Mouse (Mus musculus) MEL (cell line): Measurements from ENCODE around the gene 4930579F01Rik.

Experiments
- CTCF ChIP-seq, 3 experiments: IDR thresholded peaks in 2 of 3; conservative IDR thresholded peaks in 1 of 3; 2 replicates each; pipeline ENCODE4 v1.5.1; 2011 to 2012; ENCODE audit warnings: low read length in 3 of 3, low read depth in 2 of 3, mild to moderate bottlenecking in 2 of 3, improper control_type of control experiment in 1 of 3, inconsistent platforms in 1 of 3, mixed read lengths in 1 of 3, moderate library complexity in 1 of 3; ENCODE audit not compliant: control insufficient read depth in 1 of 3, insufficient read depth in 1 of 3, poor library complexity in 1 of 3, severe bottlenecking in 1 of 3
- ELF1 ChIP-seq: IDR thresholded peaks from 2 replicates; pipeline ENCODE4 v1.6.1; 2014; ENCODE audit warnings: low read depth, mild to moderate bottlenecking, inconsistent platforms, low read length, improper control_type of control experiment, moderate library complexity
- EP300 ChIP-seq, 2 experiments: IDR thresholded peaks; 2 replicates each; pipeline ENCODE4 v1.6.1; 2011; ENCODE audit warnings: improper control_type of control experiment in 2 of 2, low read length in 2 of 2, low read depth in 1 of 2, mild to moderate bottlenecking in 1 of 2
- GATA1 ChIP-seq: IDR thresholded peaks from 2 replicates; pipeline ENCODE4 v1.6.1; 2011; ENCODE audit warnings: low read depth, low read length, improper control_type of control experiment
- HCFC1 ChIP-seq: IDR thresholded peaks from 2 replicates; pipeline ENCODE4 v1.6.1; 2012; ENCODE audit warnings: low read depth, mild to moderate bottlenecking, inconsistent platforms, low read length, improper control_type of control experiment, moderate library complexity
- MAFK ChIP-seq: IDR thresholded peaks from 2 replicates; pipeline ENCODE4 v1.6.1; 2011; ENCODE audit warnings: low read depth, mild to moderate bottlenecking, low read length, improper control_type of control experiment, borderline replicate concordance
- MYB ChIP-seq: IDR thresholded peaks from 2 replicates; pipeline ENCODE4 v1.6.1; 2011; ENCODE audit warnings: mild to moderate bottlenecking, low read depth, low read length, improper control_type of control experiment
- POLR2A ChIP-seq, 2 experiments: IDR thresholded peaks; 2 replicates each; pipeline ENCODE4 v1.6.1; 2011 to 2012; ENCODE audit warnings: low read length in 2 of 2, mild to moderate bottlenecking in 2 of 2, control low read depth in 1 of 2, improper control_type of control experiment in 1 of 2, low read depth in 1 of 2, moderate library complexity in 1 of 2; ENCODE audit not compliant: control insufficient read depth in 1 of 2, insufficient read depth in 1 of 2, poor library complexity in 1 of 2
- RAD21 ChIP-seq: IDR thresholded peaks from 2 replicates; pipeline ENCODE4 v1.6.1; 2011; ENCODE audit warnings: mild to moderate bottlenecking, low read depth, low read length, improper control_type of control experiment
- SIN3A ChIP-seq: IDR thresholded peaks from 2 replicates; pipeline ENCODE4 v1.6.1; 2012; ENCODE audit warnings: low read length, improper control_type of control experiment, inconsistent platforms
- TAL1 ChIP-seq: IDR thresholded peaks from 2 replicates; pipeline ENCODE4 v1.6.1; 2012; ENCODE audit warnings: mild to moderate bottlenecking, inconsistent platforms, low read length, moderate library complexity, mixed read lengths
- USF2 ChIP-seq, 2 experiments: IDR thresholded peaks; 2 replicates each; pipeline ENCODE4 v1.6.1; 2011 to 2012; ENCODE audit warnings: improper control_type of control experiment in 2 of 2, low read length in 2 of 2, borderline replicate concordance in 1 of 2, inconsistent platforms in 1 of 2, low read depth in 1 of 2, mild to moderate bottlenecking in 1 of 2; ENCODE audit not compliant: insufficient read depth in 1 of 2

- TF ChIP-seq ELF1 (no peak), CTCF (IDR thresholded peaks at IDR 0.05 in 2 of 3, conservative IDR thresholded peaks at IDR 0.05 in 1 of 3; ENCODE audit: control insufficient read depth in 1 of 3, insufficient read depth in 1 of 3, low read depth in 2 of 3, low read length in 3 of 3, poor library complexity in 1 of 3, severe bottlenecking in 1 of 3) (no peak), HCFC1 (no peak), TAL1 (no peak), MAFK (no peak), GATA1 (no peak), USF2 (IDR thresholded peaks at IDR 0.05; ENCODE audit: borderline replicate concordance in 1 of 2, insufficient read depth in 1 of 2, low read depth in 1 of 2, low read length in 2 of 2) (no peak), EP300 (IDR thresholded peaks at IDR 0.05; ENCODE audit: low read depth in 1 of 2, low read length in 2 of 2) (no peak), MYB (no peak), SIN3A (no peak), POLR2A (IDR thresholded peaks at IDR 0.05; ENCODE audit: control insufficient read depth in 1 of 2, insufficient read depth in 1 of 2, low read depth in 1 of 2, low read length in 2 of 2, poor library complexity in 1 of 2) (no peak), RAD21 (no peak)
Observed at GRCm38 (mm10) chr3:138225853-138226252, 32.2 kb upstream of the 4930579F01Rik start.
